Mouse (Mus musculus) heart, postnatal 0 days (tissue): ENCODE results near the gene Csmd2. TPM values are rescaled to one million over a fixed set of nuclear protein-coding genes. Genes with fewer than 3 reads are reported as not detected.
"Not testable (repeated sequence)": the region's sequence is repeated elsewhere in the genome, so short reads cannot be mapped to it uniquely, and the experiment has no call there.

Experiments used
- ATAC-seq: fragments of 200-750 bp; cut with Nextera tagmentation; 2 replicates; pipeline ENCODE4 v1.8.0; 2017; ENCODE audit warnings: low read depth, moderate number of reproducible peaks, moderate library complexity; ENCODE audit not compliant: insufficient read depth
- DNase-seq: peaks from one replicate; pipeline ENCODE4 v3.0.0-alpha.2; 2016; ENCODE audit warnings: low spot score
- H3K27ac ChIP-seq: fragments of 300-500 bp; sonication (generic); 2 replicates; pipeline ENCODE4 v1.5.1; 2014; ENCODE audit warnings: low read depth, mild to moderate bottlenecking
- H3K27me3 ChIP-seq: fragments of 300-500 bp; sonication (generic); 2 replicates; pipeline ENCODE4 v1.6.1; 2014; ENCODE audit warnings: low read length, mixed read lengths; ENCODE audit not compliant: control insufficient read depth, insufficient read depth
- H3K36me3 ChIP-seq: fragments of 300-500 bp; sonication (generic); replicated peaks from 2 replicates; pipeline ENCODE4 v1.6.1; 2014; ENCODE audit warnings: low read length, mixed read lengths; ENCODE audit not compliant: control insufficient read depth, insufficient read depth
- H3K4me1 ChIP-seq: fragments of 300-500 bp; sonication (generic); 2 replicates; pipeline ENCODE4 v1.6.1; 2014; ENCODE audit warnings: antibody characterized with exemption; ENCODE audit not compliant: control insufficient read depth, insufficient read depth
- H3K4me2 ChIP-seq: fragments of 300-500 bp; sonication (generic); 2 replicates; pipeline ENCODE4 v1.6.1; 2014; ENCODE audit warnings: low read depth, mild to moderate bottlenecking, low read length, moderate library complexity
- H3K4me3 ChIP-seq: fragments of 300-500 bp; sonication (generic); 2 replicates; pipeline ENCODE4 v1.5.1; 2014; ENCODE audit warnings: low read depth, low read length
- H3K9ac ChIP-seq: fragments of 300-500 bp; sonication (generic); replicated peaks from 2 replicates; pipeline ENCODE4 v1.6.1; 2014; ENCODE audit warnings: low read depth, low read length, mixed read lengths
- H3K9me3 ChIP-seq: fragments of 300-500 bp; sonication (generic); replicated peaks from 2 replicates; pipeline ENCODE4 v1.6.1; 2016; ENCODE audit warnings: low read length; ENCODE audit not compliant: control insufficient read depth
- CTCF ChIP-seq: IDR thresholded peaks from 2 replicates; pipeline ENCODE4 v1.5.1; 2016; ENCODE audit warnings: antibody characterized with exemption, control low read depth, low read depth
- EP300 ChIP-seq: IDR thresholded peaks from 2 replicates; pipeline ENCODE4 v1.6.1; 2016; ENCODE audit warnings: antibody characterized with exemption, low read depth
- WGBS: fragments of 180-500 bp; shearing (Covaris S2); extraction: QIAGEN DNeasy Blood & Tissue Kit; methylation state at CpG from one replicate; pipeline ENCODE4 v1.1.7; 2014; 5-methylcytosine and 5-hydroxymethylcytosine counted together
- polyA plus RNA-seq: library from polyadenylated mRNA; unstranded; fragments of >200 nt; fragmentation: Nextera tagmentation; extraction: Ambion mirVana; gene quantifications from 2 replicates; pipeline ENCODE4 v1.2.1, GENCODE M21; 2015
- total RNA-seq: library from RNA; depleted of rRNA; stranded (reverse); fragments of >200 nt; gene quantifications from 2 replicates; pipeline ENCODE4 v1.2.3, GENCODE M21; 2014; ENCODE audit warnings: low replicate concordance

Gene Csmd2
- total and polyA plus RNA-seq, 2 experiments from 2014 or later: 0.01 TPM; not detected in 1

GRCm38 (mm10) chr4:128048716-128049115 lies 61.1 kb downstream of the Csmd2 start:
- Histone ChIP-seq H3K4me2 (no peak overlapping the region), H3K4me3 (no peak overlapping the region), H3K9ac (no peak overlapping the region), H3K4me1 (no peaks in the 10 kb centered on the region), H3K9me3 (no peaks in the 10 kb centered on the region), H3K27me3 (no peaks in the 10 kb centered on the region), H3K36me3 (no peaks in the 10 kb centered on the region), H3K27ac (no peak overlapping the region)
- no peak for TF ChIP-seq EP300
- 58% methylated on average over 1 of the region's 1 CpGs for WGBS
- ATAC-seq (no peak), DNase-seq (no peak)

GRCm38 (mm10) chr4:128052701-128053100 lies 65.0 kb downstream of the Csmd2 start:
- Histone ChIP-seq H3K9ac (no peak overlapping the region), H3K4me1 (no peaks in the 10 kb centered on the region), H3K9me3 (no peaks in the 10 kb centered on the region), H3K27ac (no peak overlapping the region), H3K4me2 (no peak overlapping the region), H3K27me3 (no peaks in the 10 kb centered on the region), H3K36me3 (no peaks in the 10 kb centered on the region), H3K4me3 (no peak overlapping the region)
- no peak for TF ChIP-seq EP300
- 69% methylated on average over 8 of the region's 8 CpGs for WGBS
- DNase-seq (no peak), ATAC-seq (no peak)

GRCm38 (mm10) chr4:128061274-128061673 lies 73.6 kb downstream of the Csmd2 start:
- WGBS: 51% methylated on average over 2 of the region's 2 CpGs
- H3K27me3 ChIP-seq, ATAC-seq, DNase-seq, H3K36me3 ChIP-seq, H3K9ac ChIP-seq, H3K4me3 ChIP-seq, H3K27ac ChIP-seq, H3K9me3 ChIP-seq, H3K4me1 ChIP-seq, H3K4me2 ChIP-seq: not testable (repeated sequence)

GRCm38 (mm10) chr4:128067189-128067588 lies 79.5 kb downstream of the Csmd2 start:
- TF ChIP-seq EP300 (no peak), CTCF (no peak)
- no peak for ATAC-seq
- Histone ChIP-seq H3K27me3 (no peaks in the 10 kb centered on the region), H3K9me3 (no peaks in the 10 kb centered on the region), H3K27ac (no peak overlapping the region), H3K9ac (no peak overlapping the region), H3K4me3 (no peak overlapping the region), H3K4me2 (no peak overlapping the region), H3K4me1 (no peaks in the 10 kb centered on the region), H3K36me3 (no peaks in the 10 kb centered on the region)
- 81% methylated on average over 9 of the region's 9 CpGs for WGBS
- DNase-seq: no peak

GRCm38 (mm10) chr4:128084466-128084865 lies 96.8 kb downstream of the Csmd2 start:
- Histone ChIP-seq H3K4me3 (no peak overlapping the region), H3K9me3 (no peaks in the 10 kb centered on the region), H3K27me3 (no peaks in the 10 kb centered on the region), H3K36me3 (no peaks in the 10 kb centered on the region), H3K4me2 (no peak overlapping the region), H3K4me1 (peaks cover 3% of the 10 kb centered on the region; the same call in 1 of the 2 replicates), H3K27ac (no peak overlapping the region), H3K9ac (no peak overlapping the region)
- 81% methylated on average over 3 of the region's 3 CpGs for WGBS
- DNase-seq (no peak), ATAC-seq (no peak)
- no peak for TF ChIP-seq EP300
- TF ChIP-seq CTCF: no peak

- DNase-seq: no peak
- no peak for ATAC-seq
- 63% methylated on average over 8 of the region's 8 CpGs for WGBS
Measured at GRCm38 (mm10) chr4:128085096-128085495, 97.4 kb downstream of the Csmd2 start.

More at GRCm38 (mm10) chr4:128085096-128085495, 97.4 kb downstream of the Csmd2 start:
- H3K9me3 ChIP-seq: no peaks in the 10 kb centered on the region
- no peak overlapping the region for H3K27ac ChIP-seq
- H3K9ac ChIP-seq: no peak overlapping the region
- peaks cover 3% of the 10 kb centered on the region; the same call in 1 of the 2 replicates for H3K4me1 ChIP-seq
- TF ChIP-seq EP300: no peak
- H3K4me3 ChIP-seq: no peak overlapping the region
- no peaks in the 10 kb centered on the region for H3K36me3 ChIP-seq
- H3K27me3 ChIP-seq: no peaks in the 10 kb centered on the region
- H3K4me2 ChIP-seq: no peak overlapping the region
